Mouse (Mus musculus) lung, adult 2 months (tissue): ENCODE data around the gene Clp1.

Source experiments
- CTCF ChIP-seq: fragments of 200-500 bp; IDR thresholded peaks from 2 replicates; pipeline ENCODE4 v1.5.1; 2011; ENCODE audit warnings: mild to moderate bottlenecking, low read length, control low read depth; ENCODE audit not compliant: insufficient read depth
- POLR2A ChIP-seq: fragments of 200-500 bp; IDR thresholded peaks from 2 replicates; pipeline ENCODE4 v1.6.1; 2011; ENCODE audit warnings: low read depth, mild to moderate bottlenecking, control low read depth, low read length, borderline replicate concordance; ENCODE audit errors: extremely low read depth

DNA sequence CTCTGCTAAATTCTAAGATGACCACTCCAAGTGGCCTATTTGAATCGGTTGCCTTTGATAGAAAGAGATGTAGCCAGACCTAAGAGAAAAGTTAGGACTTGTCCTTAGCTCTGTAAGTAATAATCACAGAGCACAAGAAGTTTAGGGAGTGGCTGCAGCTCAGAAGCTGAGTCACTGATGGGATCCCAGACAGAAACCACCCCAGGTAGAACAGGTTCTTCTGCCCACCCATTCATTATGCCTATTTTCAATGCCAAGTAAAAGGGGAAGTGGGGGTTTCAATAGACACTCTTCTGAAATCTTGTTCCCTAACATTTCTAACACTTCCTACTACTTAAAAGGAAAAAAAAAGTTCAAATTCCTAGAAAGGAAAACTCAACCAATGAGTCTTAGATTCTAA is 21.9 kb downstream of the Clp1 start:
- TF ChIP-seq CTCF, result no peak
- TF ChIP-seq POLR2A, result no peak
